Mouse (Mus musculus): ENCODE results near the gene Txndc5.
A peak's percentile ranks its signal among the peaks of the same experiment; 100 is the strongest.

Txndc5 gene

DNA sequence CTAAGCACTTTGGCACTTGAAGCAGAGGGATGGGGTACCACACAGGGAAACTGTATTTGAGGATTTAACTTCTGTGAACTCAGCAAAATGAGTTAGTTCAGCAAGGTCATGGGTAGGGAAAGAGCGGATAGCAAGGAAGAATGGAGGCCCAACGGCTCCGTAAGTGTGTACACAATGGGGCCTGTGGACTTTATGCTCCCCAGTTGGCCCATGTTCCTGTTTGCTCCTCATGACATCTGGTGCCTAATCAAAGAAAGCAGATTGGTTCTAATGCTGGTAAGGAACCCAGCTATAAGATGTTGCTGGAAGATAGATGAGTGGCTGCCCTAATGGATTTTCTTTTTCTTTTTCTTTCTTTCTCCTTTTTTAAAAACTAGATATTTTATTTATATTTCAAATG is 3.4 kb downstream of the Txndc5 start:
- no peak for DNase-seq

DNA sequence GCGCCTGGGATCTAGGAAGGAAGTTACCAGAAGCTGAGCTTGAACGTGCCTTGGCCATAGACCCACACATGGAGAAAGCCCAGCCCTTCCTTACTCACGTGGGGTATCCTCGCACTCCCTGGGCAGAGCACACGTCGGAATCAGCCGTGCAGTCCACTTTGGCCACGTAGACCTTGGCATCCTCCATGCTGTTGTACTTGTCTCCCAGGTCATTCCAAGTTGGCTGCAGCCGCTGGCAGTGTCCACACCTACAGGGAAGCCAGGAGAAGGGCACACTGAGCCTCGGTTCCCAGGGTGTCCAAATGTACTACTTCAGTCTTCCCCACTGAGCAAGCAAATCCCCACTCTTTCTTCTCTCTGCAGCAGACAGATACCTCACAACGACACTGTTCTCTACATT is 5.4 kb downstream of the Txndc5 start:
- no peak for DNase-seq

DNA sequence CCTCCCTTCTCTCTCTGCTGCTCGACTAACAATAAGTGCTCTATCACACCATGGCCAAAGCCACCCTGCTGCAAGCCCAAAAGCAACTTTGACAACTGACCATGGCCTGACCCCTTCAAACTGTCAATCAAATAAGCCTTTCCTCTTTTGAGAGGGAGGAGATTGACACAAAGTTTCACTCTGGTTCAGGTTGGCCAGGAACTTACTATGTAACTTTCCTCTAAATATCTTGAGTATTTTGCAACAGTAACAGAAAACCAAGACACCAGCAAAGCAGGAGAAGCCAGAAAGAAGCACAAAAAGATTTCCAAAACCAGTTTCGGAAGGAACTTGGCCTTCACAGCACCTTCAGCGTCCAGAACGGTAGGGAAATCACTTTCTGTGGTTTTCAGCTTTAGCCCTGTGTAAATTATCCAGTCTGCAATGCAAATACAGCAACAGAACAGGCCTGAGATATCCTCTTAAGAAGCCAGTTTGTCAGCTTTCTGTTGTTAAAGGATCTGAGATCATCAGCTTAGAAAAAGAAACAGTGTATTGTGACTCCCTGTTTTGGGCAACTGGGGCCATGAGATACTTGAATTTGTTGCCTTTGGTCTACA is 6.5 kb downstream of the Txndc5 start:
- DNase-seq: no peak

DNA sequence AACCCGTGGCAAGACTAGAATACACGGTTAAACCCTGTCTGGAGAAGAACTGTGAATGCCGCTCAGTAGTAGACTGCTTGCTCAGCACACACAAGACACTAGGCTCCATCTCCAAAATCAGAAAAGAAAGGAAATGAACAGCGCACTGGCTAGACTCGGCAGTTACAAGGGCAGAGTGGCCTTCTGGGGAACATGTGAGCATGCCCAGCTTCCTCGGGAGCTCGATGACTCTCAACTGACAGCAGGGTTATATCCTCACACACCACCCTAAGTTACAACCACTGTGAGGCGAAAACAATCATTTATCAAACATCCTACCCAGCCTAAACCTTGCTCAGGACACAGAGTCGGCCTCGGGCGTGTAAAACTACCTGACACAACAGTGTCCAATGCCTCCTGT is 8.3 kb downstream of the Txndc5 start:
- no peak for DNase-seq

DNA sequence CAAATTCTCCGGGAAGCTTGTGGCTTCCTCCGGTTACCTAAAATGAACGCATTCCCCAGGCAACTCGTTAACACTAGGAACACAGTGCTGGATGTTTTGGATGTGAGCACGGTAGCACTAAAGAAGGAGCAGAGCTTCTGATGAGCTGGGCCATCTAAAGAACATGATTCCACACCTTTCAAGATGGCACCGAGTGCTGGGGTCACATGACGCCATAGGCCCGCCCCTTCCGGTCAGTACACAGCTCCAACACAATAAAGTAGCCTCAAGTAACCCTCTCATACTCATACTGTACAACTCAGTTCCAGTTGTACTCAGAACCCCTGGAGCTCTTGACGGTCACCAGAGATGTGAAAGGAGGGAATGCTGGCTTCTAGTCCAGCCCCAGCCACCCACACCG is 12.0 kb downstream of the Txndc5 start:
- DNase-seq: no peak

GRCm38 (mm10) chr13:38515845-38516244 is 12.8 kb downstream of the Txndc5 start:
- no peak for DNase-seq

DNA sequence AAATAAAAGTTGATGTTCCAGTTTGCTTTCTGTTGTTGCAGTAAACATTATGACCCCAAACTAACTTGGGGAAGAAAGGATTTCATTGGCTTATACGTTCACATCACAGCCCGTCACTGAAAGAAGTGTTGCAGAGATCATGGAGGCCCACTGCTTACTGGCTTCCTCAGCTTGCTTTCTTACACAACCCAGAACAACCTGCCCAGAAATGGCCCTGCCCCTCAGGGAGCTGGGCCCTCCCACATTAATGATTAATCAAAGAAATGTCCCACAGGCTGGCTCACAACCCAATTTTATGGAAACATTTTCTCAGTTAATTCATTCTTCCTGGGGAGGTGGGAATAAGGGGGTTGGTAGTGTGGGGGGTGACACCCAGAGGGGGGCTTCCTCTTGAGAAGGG is 13.2 kb downstream of the Txndc5 start:
- DNase-seq: no peak

DNA sequence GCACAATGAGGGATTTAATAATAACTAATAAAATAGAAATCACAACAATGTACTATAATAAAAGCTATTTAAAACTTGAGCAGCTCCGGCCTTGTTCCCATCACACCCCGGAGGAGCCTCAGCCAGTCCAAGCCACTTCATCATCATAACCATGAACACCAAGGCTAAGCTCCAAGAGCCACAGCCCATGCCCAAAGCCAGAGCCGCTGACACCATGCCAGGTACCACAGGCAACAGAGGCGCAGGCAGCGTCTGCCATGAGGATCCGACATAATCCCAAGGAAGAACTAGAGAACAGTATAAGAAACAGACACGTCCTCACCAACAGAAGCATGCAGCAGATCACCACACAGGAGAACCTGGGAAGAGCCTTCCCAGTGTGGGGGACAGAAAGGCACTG is 14.7 kb downstream of the Txndc5 start:
- no peak for DNase-seq

DNA sequence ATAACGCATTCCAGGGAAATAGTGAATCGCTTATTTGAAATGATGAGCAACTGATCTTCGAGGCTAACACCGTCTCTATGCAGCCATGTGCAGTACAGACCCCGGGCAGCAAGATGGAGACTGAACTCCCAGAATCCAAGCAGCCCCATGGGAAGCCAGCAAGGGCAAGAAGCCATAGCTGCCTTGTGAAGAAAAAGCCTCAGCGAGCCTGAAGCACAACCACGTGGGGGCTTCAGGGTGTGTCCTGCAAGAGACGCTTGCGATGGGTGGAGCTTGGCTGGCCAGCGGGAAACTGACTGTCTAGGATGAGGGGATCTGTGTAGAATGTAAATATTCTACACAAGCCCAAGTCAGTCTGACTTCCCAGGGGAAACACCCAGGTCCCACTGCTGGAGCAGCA is 16.6 kb downstream of the Txndc5 start:
- no peak for DNase-seq

DNA sequence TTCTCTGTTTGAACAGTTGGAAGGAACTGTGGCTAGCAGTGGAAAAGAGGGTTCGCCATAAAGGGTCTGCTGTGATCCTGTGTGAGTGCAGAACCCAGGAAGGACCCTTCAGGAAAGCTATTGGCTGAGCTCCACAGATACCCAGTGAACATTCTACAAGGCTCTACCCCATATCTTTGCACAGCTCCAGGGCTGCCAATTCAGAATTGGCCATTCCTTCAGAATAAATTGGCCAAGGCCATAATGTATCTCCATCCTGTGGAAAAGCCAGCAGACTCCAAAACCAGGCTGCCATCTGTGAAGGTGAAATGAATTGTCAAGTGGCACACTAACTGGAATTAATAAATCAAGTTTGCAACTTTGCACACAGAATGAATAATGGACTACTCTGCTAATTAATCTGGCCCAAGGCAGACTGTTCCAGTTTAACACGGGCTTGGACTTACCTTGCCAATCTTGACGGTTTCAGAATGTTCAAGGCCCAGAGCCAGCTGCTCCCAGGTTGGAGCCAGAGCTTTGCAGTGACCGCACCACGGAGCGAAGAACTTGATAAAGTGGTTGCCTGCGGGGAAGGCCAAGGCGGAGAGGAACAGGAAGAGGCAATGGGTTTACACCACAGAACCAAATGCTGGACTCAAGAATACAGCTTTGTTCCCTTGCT is 18.8 kb downstream of the Txndc5 start:
- DNase-seq: no peak

DNA sequence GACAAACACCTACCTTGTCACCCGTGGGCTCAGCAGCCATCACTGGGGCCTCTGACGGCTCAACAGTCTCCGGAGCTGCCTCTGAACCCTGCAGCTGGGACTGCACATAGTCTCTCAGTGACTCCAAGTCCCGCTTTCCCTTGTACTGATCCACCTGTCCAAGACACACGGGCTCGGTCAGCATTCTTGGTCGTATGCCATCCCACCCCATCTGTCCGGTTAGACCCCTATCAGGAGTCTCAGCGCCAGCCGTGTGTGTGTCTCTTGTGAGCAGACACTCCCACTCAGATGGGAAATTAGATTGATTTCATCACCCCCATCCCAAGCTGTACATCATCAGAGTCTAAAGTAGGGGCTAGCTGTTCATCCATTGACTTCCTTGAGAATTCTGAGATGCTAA is 21.7 kb downstream of the Txndc5 start:
- no peak for DNase-seq

GRCm38 (mm10) chr13:38506320-38506719 is 22.3 kb downstream of the Txndc5 start:
- no peak for DNase-seq

DNA sequence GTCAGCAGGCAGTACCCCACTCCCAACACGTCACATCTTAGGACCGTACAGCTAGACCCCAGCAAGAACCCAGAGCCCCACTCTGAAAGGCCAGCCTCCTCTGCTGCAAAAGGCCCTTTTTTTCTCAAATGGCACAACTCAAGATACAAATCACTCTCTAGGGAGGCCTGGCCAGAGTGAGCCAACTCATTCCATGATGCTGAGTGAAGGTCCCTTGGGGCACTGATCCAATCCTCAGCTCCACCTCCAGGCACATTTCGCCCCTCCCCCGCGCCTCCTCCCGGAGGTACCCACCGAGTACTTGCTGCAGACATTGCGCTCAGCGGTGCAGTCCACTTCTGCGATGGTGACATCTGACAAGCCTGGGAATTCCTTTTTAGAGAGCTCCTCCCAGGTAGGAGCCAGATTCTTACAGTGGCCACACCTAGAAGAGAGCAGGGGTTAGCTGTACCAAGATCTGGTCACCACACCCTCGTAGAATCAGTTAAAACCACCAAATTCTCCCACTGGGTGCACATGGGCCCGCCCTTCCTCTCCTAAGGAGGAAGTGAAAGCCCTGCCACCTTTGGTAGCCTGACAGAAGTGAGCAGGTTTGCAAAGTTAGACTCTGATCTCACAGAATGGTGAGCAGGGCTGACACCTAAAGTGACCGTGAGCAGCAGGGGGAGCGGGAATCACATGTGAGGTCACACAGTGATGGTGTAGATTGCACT is 25.3 kb downstream of the Txndc5 start:
- no peak for DNase-seq

GRCm38 (mm10) chr13:38501314-38501713 is 27.3 kb downstream of the Txndc5 start:
- DNase-seq: no peak

- no peak for DNase-seq
Observed at GRCm38 (mm10) chr13:38496715-38497114, 31.9 kb downstream of the Txndc5 start.

DNA sequence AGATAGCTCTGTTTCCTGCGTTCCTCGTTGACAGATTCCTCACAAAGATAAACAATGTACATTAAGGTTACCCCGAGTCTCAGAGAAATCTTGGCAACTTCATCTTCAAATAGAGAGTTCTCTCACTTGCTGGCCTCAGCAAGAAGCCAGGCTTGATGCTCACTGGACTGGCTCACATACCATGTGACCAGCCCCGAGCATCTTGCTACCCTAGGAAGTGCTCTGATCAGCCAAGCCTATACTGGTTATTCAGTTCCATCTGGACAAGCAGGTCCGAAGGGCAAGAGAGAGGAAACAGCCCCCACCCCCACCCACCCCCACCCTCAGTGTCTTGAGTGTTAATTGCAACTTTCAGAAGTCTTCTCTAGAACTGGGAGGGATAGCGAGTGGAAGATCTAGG is 41.9 kb downstream of the Txndc5 start:
- DNase-seq: no peak

- DNase-seq: no peak
Observed at GRCm38 (mm10) chr13:38484701-38485100, 43.9 kb downstream of the Txndc5 start.

DNA sequence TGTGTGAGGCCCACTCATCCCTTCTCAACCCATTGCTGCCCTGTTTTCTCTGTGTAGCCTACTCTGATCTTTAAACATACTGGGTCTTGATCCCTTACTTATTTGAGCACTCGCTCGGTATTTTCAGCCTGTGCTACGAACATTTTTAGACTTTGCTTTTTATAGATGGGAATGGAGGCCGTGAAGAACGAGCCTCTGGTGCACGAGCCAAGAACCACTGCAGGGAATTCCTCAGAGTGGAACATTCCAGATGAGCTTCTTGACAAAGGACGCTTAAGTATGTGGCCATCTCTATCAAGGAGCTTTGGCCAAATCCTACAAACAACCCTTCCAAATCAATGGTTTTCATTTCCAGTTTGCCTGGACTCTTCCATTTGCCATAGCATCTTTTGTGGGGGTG is 47.6 kb downstream of the Txndc5 start:
- no peak for DNase-seq

- DNase-seq: no peak
Observed at GRCm38 (mm10) chr13:38476936-38477335, 51.7 kb downstream of the Txndc5 start.

- no peak for DNase-seq
Observed at GRCm38 (mm10) chr13:38473497-38473896, 55.1 kb downstream of the Txndc5 start.

- no peak for DNase-seq
Observed at GRCm38 (mm10) chr13:38472636-38473035, 56.0 kb downstream of the Txndc5 start.

- peak; percentile 8 for DNase-seq
Observed at GRCm38 (mm10) chr13:38470882-38471281, 57.7 kb downstream of the Txndc5 start.

DNA sequence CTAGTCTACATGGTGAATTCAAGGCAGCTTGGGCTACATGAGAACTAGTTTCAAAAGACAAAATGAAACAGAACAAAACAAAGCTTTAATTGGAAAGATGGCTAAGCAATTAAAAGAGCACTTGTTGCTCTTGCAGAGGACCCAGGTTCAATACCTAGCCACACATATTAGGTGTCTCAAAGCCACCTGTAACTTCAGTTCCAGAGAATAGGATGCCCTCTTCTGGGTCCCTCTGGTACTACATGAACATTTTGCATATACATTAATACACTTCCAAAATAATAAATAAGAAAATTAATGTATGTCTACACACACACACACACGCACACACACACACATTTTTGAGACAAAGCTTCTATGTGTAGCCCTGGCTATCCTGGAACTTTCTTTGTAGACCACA is 65.2 kb downstream of the Txndc5 start:
- DNase-seq: no peak

DNA sequence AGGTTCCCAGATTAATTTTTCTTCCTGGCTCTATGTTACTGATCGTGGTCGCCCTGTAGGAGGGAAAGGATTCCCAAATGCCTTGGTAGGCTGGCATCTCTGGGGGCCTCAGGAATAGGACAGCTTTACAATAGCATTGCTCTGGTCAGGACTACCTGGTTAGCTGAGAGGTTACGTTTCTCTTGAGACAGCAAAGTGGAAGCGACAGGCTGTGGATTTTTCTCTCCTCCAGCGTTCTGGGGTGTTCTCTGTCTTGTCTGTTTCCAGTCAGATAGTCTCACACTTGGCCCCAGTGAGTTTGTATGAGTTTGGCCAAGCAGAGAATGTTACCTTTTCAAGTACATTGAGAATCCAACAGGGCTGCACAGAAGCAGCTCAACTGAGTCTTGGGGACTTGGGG is 77.2 kb downstream of the Txndc5 start:
- no peak for DNase-seq

All from right cerebral cortex, adult 18-20 months (tissue).